Mouse (Mus musculus) retina, postnatal 7 days (tissue): ENCODE results near the gene Olfr1368.
A peak's percentile ranks its signal among the peaks of the same experiment; 100 is the strongest.

Source experiments
- DNase-seq: peaks from one replicate; pipeline ENCODE4 v3.0.0-alpha.2; 2012; ENCODE audit warnings: low read depth, low spot score

Gene Olfr1368

DNA sequence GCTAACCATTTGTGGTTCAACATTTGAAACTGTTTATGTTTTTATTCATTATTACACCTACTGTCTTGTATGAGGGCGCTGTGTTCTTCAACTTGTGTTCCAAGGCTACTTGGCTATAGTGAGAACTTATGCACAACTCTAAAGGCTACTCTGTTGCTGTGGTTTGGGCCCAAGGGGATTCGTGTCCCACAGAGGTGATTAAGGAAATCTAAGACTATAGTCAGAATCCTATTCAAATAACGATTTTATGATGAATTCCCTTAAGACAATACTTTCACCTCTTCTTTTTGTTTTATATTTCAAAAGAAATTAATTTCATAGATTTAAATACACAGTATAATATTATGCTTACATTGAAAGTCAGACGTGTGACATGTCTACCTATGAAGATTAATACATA lies at the start of gene Olfr1368:
Olfr1368 (minus strand) TSS at position 101 of the 400 bp plus-strand sequence.
- DNase-seq, result no peak

- no peak for DNase-seq
Observed at GRCm38 (mm10) chr13:21185521-21185920, 39.9 kb upstream of the Olfr1368 start.

GRCm38 (mm10) chr13:21183661-21184060 lies 38.0 kb upstream of the Olfr1368 start:
- DNase-seq, result no peak

- no peak for DNase-seq
Observed at GRCm38 (mm10) chr13:21183066-21183465, 37.4 kb upstream of the Olfr1368 start.

DNA sequence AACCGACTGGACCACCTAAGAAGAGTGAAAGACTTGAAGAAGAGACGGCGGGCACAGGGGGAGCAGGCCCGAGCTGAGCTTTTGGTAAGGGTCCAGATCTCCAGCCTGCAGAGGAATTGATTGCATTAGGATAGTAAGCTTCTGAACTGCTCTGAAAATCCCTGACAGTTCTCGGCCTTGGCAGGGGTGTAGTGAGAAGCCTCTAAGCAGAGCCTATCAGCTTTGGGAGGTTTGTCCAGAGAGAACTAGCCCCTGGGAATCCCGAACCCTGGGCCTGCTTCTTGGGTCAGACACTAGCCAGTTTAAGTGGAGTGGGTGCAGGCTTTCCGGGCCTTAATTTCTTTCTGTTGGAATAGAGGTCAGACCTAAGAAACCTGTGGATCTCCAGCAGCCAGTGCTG lies 36.3 kb upstream of the Olfr1368 start:
- no peak for DNase-seq

DNA sequence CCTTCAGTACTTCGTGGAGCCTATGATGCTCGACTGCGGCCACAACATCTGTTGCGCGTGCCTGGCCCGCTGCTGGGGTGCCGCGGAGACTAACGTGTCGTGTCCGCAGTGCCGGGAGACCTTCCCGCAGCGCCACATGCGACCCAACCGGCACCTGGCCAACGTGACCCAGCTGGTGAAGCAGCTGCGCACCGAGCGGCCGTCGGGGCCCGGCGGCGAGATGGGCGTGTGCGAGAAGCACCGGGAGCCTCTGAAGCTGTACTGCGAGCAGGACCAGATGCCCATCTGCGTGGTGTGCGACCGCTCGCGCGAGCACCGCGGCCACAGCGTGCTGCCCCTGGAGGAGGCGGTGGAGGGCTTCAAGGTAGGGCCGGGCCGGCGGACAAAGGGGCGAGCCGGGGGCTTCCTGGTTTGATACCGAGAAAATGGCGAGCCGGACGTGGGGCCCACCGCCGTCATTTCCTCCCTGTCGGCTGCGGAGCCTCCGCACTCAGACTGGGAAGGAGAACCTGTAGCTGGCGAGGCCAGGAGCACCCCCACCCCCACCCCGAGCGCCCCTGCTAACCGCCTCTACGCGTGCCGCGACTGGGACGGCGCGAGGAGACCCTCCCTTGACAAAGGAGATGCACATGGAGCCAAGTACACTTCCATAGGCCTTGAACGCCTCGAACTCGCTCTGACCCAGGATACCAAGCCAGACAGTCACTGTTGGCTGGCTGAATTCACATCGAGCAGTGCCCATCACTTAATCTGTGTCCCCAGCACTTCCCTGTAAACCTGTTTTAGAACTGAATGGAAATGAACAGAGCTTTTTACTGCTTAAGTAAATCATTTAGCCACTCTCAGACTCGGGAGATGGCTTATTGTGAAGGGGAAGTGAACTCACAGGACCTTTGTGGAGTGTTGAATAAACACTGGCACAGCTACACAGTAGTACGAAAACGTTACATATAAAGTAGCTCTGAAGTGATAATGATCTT lies 35.2 kb upstream of the Olfr1368 start:
- no peak for DNase-seq

DNA sequence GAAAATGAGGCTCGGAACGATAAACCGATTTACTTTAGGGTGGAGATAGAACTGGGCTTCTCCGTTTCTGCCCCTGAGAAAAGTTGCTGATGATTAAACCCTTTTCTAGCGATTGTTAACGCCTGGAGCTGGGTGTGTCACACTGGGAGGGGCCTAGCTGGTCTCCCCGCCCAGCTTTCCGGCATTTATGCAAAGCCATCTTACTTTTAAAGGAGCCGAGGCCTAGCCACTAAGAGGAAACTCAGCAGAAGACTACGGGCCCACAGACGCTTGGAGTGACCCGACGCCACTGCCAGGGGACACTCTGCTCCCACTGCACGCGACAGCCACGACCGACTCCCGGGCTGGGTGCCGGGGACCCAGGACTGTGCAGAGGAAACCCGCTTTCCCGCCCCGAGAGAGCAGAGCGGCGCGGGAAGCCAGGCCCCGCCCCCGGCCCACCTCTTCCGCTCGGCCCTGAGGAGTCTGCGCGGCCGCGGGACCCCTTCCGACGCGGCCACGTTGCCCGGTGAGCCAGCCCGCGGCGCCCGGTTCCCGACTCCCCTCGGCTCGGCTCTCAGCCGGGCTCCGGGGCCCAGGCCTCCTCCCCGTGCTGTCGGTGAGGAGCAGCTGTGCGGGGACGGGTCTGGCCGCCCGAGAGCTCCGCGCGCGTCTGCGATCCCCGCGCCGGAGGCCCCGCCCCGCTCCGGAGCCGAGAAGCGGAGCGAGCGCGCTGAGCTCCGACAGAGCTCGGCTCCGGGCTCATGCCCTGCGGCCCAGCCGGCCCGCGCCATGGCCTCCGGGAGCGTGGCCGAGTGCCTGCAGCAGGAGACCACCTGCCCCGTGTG lies 34.3 kb upstream of the Olfr1368 start:
- peak; percentile 67 for DNase-seq

DNA sequence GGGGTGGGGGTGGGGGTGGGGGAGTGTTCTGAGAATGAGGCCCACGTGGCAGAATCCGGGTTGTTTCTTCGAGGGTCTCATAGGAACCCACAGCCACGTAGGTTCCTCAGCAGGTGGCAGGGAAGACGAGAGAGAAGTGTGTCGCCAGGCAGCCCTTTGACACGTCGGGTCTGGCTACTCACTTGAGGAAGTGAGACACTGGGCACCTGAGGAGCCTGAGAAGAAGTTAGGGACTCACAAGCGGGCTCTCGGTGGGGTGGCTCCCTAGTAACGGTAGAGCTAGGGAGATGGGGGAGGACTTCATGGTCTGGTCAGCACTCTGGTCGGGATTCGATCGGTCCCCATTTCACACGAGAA lies 33.7 kb upstream of the Olfr1368 start, which contains the start of gene Trim27:
Trim27 (plus strand) TSS at position 79 of the 357 bp plus-strand sequence.
- no peak for DNase-seq

DNA sequence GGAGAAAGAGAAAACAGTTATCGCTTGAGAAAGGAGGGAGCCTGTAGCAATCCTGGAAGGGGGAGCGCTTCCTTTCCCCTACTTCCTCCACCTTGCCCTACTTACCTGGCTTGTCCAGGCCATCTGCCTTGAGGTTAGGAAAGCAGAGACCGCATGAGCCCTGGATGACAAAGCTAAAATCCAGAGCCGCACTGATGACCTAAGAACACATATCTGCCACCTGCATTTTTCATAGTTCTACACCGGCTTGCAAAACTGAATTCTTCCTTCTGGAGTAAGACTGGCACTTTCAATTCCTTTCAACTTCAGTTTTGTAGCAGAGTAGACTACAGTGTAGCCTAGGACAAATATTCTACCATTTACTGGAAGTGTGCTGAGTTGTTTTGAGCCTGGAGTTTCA lies 32.7 kb upstream of the Olfr1368 start:
- no peak for DNase-seq

- no peak for DNase-seq
Observed at GRCm38 (mm10) chr13:21177657-21178056, 32.0 kb upstream of the Olfr1368 start.

DNA sequence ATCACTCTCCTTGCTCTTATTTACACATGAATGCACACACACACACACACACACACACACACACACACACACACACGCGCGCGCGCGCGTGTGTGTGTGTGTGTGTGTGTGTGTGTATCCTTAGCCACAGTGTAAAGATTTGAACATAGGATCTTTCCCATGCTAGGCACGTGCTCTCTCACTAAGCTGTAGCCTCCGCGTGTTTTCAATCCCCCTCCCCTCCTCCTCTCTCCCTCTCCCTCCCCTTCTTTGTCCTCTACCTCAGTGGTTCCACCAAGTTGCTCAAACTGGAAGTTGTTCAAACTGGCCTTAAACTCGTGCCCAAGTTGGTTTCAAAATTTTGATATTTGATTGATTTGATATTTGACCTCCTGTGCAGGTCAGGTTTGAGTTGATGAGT lies 31.1 kb upstream of the Olfr1368 start:
- DNase-seq, result no peak

GRCm38 (mm10) chr13:21173072-21173471 lies 27.4 kb upstream of the Olfr1368 start:
- DNase-seq, result no peak

DNA sequence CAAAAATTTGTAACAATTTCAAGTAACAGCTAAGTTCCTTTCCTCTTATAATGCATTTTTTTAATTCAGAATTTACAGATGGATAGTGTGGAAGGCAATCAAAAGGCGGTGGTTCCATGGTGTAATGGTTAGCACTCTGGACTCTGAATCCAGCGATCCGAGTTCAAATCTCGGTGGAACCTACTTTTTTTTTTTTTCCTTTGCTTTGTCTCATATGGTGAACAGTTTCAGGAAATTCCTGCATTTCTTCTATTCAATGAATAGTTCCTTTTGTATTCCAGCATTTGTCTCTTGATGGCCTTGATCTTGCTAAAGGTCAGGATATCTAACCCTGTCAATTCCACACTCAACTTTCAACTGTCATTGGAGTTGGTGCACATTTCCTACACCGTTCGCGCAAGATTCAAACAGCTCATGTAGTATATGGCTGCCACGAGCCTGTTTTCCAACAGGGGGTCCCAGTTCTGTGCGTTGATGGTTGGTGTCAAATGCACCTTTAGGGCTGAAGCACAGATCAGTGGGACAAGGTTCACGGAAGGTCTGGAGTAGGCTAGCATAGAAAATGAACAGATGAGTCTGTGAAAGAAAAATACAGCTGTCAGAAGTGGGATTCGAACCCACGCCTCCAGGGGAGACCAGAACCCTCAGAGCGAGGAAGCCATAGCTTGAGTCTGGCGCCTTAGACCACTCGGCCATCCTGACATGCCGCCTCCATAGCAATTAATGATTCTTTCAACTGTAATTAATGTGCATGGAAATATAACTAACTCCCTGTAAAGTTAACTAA lies 26.8 kb upstream of the Olfr1368 start:
- DNase-seq, result no peak

- no peak for DNase-seq
Observed at GRCm38 (mm10) chr13:21171600-21172150, 26.0 kb upstream of the Olfr1368 start.

- no peak for DNase-seq
Observed at GRCm38 (mm10) chr13:21171156-21171530, 25.5 kb upstream of the Olfr1368 start.

DNA sequence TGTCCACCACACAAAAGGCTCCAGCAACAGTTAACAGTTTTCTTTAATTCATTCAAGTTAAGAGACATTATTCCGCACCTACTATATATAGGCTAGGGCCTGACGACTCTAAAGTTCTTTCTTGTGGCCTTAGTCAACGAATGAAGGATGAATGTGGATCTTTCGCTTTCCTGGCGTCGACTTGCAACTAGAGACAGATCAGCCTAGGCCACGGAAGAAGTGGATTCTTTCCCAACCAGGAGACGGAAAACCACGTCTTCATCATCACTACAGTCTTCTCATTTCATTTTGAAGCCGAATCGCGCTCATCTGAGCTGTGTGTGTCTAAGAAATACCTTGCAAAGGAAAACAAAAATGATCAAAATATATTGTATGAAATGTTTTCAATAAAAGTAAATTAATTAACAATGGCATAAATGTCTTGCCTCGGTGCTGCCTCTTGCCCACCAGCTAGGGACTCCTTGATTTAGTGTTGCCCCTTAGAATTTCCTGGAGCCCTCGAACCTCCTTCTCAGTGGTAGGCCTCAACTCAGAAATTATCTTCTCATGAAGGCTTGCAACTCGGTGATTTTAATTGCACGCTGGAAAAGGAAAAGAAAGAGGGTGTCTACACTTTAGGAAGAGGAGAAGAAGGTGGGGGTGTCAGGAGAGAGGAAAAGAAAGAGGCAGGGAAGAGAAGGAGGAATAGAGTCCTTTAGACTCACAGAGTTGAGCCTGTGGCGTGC lies 24.9 kb upstream of the Olfr1368 start:
- DNase-seq, result no peak

DNA sequence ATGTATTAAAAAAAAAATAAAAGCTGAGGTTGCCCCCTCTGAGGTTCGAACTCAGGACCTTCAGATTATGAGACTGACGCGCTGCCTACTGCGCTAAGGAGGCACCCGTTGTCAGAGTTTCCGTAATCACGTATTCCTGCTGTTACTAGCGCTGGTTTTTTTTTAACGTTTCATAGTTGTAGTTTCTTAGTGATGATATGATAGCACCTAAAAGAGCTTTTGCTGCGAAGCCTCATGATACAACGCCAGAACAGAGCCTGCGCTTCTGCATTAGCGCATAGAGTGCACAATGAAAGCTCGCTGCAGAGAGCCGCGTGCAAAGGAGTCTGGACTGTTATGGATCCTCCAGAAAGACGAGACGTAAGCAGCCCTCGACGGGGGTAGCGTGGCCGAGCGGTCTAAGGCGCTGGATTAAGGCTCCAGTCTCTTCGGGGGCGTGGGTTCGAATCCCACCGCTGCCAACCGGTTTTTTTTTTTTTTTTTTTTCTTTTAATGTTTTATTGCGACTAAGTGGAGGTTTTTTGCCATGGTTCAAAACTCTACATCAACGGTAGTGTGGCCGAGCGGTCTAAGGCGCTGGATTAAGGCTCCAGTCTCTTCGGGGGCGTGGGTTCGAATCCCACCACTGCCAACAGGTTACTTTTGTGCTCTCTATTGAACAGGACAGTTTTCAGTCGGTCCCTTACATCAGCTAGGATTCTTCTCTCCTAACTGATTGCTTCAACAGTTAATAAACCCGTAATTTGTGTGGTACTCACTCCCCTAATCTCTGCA lies 24.2 kb upstream of the Olfr1368 start:
- DNase-seq, result peak; percentile 85

GRCm38 (mm10) chr13:21169121-21169656 lies 23.5 kb upstream of the Olfr1368 start:
- DNase-seq, result no peak

DNA sequence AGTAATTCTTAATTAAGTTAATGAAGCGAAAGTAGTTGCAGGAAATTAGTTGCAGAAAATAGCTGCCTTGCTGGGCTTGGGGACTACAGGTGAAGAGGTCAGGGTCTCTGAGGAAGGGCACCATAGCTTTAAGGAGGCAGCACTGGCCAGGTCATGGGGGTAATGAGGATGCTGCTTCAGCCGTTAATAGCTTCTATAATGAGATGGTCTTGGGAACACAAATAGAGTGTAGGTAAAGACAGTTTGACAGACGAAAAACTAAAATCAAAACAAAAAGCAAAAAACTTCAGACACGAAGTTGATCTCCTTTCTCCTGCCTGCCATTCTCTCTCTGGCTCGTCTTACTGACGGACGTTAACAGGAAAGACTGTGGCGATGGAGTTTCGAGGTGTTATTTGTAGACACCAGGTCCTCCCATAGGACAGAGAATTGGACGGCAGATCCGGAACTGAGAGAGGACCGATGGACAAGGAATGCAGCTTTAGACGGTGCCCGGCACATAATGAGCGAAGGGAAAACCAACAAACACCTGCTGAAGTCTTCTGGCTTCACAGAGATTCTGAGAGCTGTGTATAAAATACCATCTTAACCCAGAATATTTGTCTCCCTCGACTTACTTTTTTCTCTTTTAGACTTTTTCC lies 22.8 kb upstream of the Olfr1368 start:
- DNase-seq, result no peak
